Mouse (Mus musculus): ENCODE measurements around the gene Shank3.
A peak's percentile ranks its signal among the peaks of the same experiment; 100 is the strongest.

Gene Shank3

DNA sequence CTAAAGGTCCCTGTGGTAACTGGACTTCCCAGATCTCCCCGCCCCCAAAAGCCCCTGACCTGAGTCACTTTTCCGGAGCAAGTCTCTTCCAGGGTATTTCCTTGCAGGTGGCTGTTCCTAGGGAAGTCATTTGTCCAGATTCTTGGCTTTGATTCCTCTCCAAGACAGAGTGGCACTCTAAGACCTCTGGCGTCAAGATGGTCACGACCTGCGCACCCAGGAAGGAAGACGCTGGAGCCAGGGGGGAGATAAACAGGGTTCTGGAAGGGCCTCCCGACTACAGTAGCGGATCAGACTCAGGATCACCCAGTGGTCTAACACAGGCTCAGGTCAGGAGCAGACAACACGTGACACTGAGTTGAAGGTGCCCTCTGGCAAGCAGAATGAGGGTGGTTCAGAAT lies 22.3 kb upstream of the Shank3 start, which contains the start of gene Arsa:
Gene Arsa, minus strand, starts transcription at position 335 of the 401 bp plus-strand sequence.
- no peak for DNase-seq (ENCODE audit: low spot score)

DNA sequence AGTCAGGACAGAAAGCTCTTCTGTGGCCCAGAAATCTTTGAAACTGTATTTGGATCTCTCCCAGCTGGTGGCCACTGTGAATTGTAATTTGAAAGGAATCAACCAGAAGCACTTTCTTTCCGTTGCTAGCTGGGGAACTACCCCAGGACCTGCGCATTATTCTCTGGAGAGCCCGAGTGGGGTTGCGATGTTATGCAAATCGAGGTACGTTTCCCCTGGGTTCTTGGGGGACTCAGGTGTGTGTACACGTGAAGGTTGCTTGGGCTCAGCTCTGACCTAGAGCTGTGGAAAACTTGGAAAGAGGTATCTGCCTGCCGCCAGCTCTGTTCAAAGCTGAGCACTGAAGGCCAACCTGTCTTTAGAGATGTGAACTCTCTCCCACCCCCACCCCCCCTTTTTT lies 21.6 kb upstream of the Shank3 start:
- no peak for DNase-seq (ENCODE audit: low spot score)

DNA sequence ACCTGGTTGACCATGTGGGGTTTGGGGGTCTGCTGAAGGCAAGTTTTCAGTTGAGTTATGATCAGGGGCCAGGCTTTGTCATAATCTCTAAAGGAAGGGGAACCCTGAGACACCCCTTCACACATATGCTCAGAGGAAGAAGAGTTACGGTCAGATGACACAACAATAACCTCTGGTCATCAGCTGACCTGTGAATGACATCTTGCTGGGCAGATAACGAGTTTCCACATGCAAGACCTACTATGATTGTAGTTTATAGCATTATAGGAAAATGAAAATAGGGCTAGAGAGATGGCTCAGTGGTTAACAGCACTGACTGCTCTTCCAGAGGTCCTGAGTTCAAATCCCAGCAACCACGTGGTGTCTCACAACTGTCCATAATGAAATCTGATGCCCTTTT lies 20.8 kb upstream of the Shank3 start:
- no peak for DNase-seq (ENCODE audit: low spot score)

DNA sequence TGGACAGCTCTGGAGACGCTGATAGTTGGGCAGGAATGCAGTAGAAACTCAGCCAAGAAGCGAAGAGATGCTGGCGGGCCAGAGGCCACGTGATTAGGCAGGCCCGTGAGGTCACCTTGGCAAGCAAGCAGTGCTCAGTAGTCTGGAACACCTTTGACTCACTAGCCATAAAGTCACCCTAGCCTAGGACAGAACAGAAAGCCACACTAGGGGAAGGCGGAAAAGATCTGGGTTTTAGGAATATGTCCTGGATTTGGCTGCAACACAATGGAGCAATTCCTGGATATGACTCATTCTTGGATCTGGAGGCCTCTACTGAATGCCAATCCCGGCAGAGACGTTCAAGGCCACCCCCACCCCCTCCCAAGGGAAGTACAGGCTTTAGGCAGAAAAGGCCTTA lies 18.8 kb upstream of the Shank3 start:
- DNase-seq (ENCODE audit: low spot score): no peak

DNA sequence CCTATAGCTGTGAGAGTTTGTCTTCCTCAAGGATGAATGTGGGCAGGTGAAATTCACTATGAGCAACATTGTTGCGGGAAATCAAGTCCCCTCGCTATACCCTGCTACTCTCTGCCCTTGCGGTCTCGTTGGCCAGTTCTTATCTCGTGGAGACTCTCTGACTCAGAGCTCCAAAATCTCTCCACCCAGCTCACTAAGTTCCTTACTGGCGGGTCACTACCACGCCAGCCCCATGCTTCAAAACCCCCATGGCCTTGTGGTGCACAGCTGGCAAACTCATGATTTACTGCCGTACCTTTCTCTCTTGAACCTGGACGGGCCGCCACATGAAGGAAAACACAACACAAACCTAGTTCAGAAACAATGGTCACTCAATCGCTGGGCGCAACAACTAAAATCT lies 11.2 kb upstream of the Shank3 start:
- no peak for DNase-seq (ENCODE audit: low spot score)

DNA sequence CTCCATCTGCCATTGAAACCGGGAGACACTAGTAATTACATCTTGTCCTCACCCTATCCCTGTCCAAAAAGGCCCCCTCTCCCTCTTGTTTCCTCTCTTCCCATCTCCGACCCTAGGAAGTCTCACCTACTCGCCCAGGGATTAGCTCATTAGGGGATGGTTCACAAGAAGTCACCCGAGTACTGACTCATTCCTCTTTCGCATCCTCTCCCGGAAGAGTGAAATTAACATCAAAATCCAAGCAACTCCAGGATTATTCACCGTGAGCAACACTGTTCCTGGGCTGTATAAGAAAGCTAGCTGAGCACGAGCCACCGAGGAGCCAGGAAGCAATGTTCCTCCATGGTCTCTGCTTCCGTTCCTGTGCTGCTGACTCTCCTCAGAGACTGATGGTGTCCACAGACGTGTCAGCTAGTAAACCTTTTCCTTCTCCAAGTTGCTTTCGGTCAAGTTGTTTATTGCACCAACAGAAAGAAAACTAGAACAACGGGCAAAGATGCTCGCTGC lies 10.8 kb upstream of the Shank3 start:
- no peak for DNase-seq (ENCODE audit: low spot score)

DNA sequence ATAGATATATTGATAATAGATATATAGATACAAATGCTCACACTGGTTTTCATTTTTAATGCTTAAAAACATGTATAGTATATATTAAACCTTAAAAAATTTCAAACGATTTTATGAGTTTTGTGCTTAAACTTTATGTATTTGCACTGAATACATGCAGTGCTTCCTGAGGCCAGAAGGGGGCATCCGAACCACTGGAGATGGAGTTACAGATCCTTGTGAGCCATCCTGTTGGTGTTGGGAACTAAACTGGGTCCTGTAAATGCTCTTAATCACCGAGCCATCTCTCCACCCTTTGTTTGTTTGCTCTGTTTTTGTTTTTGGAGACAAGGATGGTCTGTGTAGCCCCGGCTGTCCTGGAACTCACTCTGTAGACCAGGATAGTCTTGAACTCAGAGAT lies 4.5 kb upstream of the Shank3 start:
- no peak for DNase-seq (ENCODE audit: low spot score)

DNA sequence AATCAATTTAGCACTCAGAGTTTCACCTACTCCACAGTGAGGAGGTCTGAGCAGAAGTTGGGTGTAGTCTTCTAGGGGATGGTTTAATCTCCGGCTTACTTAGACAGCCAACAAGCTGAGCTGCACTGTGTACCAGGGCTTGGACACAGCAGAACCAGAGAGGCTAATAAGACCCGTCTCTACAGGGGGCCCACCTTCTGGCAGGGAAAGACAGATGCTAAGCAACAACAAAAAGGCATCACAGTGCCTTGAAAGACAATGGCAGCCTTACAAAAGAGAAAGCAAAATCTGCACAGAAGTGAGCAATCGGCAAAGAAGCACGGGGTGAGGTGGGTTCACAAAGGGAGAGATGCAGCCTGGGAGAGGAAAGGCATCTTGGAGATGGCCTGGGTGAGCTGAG lies 3.3 kb upstream of the Shank3 start:
- DNase-seq (ENCODE audit: low spot score): no peak

DNA sequence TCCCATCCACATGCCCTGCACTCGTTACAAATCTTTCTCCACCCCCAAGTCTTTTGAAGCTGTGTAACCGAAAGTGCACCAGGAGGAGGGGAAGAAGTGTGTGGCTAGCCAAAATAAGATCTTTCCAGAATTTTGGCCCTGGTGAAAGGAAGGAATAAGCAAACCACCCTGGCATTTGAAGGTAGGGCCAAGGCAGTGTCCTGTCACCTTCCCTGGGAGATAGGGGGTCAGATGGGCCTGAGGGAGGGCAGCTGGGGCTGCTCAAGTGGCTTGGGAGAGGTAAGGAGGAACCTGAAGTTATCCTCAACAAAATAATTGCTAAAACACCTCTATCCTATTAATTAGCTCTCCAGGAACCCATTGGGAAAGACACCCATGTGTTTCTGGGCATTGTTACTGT lies 2.6 kb upstream of the Shank3 start:
- DNase-seq (ENCODE audit: low spot score): no peak

DNA sequence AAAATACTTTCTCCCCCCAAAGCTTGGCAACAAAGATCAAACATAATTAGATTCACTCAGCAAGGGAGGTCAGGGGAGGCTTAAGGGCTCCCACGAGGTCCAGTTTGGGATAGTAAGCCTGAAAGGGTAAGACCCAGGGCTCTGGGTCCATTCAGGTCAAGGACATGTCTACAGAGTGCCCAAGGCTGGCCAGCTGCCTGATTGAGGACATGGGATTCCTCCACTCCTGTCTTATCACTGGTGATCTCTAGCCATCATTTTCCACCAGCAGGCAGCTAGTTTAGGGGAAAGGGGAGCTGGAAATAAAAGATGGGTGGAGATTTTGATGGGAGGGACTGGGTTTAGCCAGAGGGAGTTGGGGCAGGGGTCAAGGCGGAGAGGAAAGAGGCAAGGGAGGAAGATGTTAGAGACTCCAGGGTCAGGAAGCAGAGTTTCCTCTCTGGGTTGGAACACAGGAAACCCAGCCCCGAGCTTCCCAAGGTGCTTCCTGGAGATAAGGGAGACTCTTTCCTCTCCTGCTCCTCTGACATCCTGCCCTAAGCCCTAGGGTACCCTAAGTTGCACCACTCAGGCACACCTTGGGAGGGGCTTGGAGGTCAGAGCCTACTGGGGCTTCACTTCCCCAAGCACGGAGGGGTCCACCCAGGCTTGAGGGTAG lies 1.9 kb upstream of the Shank3 start:
- no peak for DNase-seq (ENCODE audit: low spot score)

DNA sequence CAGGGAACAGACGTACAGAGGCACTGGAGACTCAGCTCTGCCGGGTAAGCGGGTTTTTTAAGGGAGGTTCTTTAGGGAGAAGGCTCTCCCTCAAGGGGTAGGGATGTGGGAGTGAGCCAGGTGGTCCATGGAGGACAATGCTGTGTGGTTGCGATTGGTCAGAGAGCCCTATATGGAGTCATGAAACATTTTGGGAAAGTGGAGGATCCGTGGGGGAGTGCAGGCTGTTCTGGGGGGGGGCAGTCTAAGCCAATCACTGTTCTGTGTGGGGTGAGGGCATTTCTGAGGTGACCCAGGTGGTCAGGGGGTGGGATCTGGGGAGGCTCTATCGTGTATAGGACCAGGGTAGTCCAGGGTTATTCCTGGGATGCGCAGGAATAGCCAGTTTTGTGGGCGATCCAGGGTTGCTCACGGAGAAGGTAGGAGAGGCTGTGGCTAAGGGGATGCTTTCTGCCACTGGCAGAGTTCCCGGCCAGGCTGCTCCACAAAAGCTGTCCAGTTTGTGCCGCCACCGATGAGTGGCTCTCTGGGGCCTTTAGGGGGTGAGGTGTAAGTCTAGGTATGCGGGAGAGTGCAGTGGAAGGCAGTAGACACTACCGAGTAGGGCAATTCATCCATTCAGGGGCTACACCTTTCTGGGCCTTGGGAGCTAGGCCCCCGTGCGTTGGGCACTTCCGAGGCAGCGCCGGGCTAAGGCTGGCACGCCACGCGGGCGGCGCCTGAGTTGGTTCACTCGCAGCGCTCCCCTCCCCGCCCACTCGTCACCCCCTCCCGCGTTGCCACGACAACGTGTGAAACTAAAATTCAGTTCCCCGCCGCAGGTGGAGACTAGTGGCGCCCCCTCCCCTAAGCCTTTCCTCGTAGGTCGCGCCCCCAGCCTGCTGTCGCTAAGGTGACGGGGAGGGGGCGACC lies 1.1 kb upstream of the Shank3 start:
- DNase-seq (ENCODE audit: low spot score): no peak

DNA sequence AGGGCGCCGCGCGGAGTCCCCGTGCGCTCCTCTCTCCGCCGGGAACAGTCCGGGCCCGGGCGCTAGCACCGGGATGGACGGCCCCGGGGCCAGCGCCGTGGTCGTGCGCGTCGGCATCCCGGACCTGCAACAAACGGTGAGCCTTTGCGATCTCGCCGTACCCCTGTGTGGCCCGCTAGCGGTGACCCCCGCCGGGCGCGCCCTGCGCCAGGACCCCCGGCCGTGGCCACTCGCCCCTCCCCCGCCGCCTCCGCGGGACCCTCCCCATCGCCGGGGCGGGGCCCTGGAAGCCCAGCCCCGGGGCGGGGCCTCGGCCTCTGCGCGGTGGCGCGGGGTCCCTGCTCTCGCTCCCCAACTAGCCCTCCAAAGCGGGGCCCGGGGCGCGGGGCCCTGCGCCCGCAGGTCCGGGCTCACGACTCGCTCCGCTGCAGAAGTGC lies 379 bp downstream of the Shank3 start:
- peak; percentile 73 for DNase-seq (ENCODE audit: low spot score)

DNA sequence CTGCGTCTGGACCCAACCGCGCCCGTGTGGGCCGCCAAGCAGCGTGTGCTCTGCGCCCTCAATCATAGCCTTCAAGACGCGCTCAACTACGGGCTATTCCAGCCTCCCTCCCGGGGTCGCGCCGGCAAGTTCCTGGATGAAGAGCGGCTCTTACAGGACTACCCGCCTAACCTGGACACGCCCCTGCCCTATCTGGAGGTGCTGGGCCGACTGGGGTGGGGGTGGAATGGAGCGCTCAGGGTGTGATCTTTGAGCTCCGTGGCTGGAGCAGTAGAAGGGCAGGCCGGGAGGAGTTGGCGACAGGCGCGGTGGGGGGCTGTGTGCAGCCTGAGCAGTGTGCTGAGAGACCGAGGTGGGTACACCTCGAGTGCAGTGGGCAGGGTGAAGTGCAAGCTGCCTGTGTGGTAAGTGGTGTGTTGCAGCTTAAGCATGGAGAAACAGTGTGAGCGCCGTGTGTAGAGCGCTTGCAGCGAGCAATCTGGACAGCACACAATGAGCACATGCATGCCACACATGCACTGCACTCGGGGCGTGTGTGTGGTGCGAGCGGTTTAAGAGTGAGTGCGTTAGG lies 883 bp downstream of the Shank3 start:
- DNase-seq (ENCODE audit: low spot score): no peak

DNA sequence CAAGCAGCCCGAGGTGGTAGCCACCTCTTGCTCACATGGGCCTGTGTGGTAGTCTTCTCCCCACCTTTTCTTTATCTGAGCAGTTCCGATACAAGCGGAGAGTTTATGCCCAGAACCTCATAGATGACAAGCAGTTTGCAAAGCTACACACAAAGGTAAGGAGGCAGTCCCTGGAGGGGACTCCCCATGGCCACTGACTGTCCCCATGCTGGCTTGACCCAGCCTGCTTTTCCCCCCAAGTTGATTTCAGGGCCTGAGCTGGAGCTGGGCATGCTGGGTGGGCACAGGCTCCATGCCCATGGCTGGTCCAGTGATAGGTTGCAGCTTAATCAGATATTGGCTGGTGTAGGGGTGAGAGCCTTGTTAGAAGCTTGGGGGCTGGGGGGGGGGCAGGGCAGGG lies 1.9 kb downstream of the Shank3 start:
- no peak for DNase-seq (ENCODE audit: low spot score)

DNA sequence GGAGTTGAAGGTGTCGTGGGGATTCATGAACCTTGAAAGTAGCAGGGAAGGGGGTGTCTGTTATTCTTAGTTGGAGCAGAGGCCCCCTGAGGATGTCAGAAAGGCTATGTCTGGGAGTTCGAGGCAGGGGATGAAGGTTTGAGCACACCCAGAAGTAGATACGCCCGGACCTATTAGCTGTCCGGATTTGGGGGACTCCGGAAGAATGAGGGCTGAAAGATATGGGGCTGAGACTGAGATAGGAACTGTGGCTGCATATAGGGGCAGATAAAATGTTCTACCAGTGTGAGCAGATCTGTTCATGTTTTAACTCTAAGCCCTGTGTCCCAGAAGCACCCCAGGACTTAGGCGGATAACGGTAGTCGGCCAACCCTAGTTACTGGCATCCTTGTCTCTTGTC lies 5.4 kb downstream of the Shank3 start:
- no peak for DNase-seq (ENCODE audit: low spot score)

DNA sequence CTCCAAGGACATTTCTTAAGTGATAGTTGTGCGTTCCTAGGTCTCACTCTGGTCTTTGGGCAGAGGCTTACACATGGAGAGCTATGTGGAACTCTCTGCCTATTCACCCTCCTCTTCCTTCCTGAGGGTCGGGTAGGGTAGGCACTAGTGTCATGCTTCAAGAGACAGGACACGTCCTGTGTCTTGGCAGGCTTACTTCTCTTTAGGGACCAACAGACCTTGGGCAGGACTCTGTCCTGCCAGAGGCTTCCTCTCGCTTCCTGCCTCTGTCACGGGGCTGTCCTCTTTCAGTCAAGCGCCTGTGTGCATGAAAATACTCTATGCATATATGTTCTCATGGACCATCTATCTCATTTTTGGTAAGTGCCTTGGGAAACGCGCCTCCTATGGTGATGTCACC lies 8.3 kb downstream of the Shank3 start:
- no peak for DNase-seq (ENCODE audit: low spot score)

DNA sequence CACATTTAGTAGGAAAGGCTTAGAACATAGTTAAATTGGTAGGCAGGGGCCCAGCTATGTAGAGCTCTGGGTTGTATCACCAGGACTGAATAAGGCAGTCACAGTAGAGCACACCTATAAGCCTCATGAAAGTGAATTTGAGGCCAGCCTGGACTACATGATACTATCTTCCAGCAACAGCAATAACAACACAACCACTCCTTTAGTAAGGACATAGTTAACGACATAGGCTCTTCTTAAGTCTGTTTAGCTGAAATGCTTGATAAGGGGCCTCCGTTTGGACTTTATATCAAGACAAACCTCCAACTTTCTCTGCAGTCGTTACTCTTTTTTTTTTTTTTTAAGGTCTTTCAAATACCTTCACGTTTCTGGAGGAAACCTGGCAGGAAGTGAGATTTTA lies 13.3 kb downstream of the Shank3 start:
- no peak for DNase-seq (ENCODE audit: low spot score)

DNA sequence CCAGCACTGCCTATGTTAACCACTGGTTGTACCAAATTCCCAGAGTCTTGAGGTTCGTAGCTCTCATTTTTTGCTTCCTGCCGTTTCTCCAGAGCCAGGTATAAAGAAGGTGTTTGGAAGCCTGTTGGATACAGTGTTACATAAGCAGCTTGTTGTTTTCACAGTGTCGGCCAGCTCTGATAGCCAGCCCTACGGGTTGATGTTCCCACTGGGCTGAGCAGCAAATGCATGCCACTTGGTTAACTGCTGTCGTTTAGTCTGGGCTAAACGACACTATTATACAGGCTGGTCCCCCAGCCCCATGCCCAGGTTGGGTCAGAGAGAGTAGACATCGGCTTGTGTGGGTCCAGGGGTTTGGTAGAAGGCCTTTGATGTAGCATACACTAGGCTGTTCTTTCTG lies 22.5 kb downstream of the Shank3 start:
- DNase-seq (ENCODE audit: low spot score): no peak

DNA sequence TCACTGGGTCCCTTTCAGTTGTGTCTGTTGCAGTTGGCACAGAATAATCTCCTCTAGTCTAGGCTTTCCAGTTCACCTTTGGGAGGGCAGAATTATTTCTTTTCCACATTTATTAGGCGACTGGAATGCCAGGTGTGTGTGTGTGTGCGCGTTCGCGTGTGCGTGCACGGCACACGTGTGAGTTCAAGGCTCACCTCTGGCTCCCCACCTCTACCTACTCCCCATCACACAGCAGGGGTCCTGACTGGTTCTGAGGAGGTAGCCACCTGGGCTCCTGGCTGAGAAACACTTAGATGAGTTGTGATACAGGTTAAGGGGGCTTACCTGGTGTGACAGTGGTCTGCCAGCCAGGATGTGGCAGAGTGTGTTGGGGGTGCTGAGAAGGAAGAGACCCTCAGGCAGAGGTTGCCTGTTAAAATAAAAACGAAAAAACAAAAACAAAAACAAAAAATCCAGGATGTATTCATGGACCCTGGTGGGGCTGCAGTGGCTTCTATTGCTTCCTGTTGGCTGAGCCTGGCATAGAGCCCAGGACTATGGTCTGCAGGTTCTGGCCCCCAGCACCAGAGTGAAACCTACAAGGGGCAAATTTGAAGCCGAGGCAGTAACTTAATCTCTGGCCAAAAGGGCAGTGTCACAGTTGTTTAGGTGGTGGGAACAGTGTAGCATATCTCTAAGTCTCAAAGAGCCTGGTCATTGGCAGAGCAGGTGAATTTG lies 23.3 kb downstream of the Shank3 start:
- no peak for DNase-seq (ENCODE audit: low spot score)

DNA sequence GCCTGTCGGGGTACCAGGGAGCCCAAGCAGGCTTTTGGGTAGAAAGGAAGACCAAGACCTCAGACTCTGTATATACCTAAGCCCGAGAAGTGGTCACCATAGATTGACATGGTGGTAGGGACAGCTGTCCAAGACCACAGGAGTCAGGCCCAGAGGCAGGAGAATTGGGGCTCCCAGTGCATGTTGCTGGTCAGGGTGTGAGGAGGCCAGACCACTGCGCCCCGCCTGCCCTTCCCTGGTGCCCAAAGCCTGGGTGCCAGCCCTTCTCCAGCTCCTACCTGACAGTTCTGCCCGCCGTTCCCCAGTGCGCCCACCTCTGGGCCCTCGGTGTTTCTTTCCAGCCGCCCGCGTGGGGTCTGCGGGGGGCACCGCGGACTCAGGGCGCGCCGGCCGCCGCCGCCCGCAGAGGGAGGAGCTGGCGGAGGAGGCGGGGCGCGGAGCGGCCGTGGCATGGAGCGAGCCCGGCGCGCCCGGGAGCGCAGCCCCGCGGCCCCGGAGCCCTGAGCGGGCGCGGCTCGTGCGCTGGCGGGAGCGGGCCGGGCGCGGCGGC lies 23.9 kb downstream of the Shank3 start:
- no peak for DNase-seq (ENCODE audit: low spot score)

DNA sequence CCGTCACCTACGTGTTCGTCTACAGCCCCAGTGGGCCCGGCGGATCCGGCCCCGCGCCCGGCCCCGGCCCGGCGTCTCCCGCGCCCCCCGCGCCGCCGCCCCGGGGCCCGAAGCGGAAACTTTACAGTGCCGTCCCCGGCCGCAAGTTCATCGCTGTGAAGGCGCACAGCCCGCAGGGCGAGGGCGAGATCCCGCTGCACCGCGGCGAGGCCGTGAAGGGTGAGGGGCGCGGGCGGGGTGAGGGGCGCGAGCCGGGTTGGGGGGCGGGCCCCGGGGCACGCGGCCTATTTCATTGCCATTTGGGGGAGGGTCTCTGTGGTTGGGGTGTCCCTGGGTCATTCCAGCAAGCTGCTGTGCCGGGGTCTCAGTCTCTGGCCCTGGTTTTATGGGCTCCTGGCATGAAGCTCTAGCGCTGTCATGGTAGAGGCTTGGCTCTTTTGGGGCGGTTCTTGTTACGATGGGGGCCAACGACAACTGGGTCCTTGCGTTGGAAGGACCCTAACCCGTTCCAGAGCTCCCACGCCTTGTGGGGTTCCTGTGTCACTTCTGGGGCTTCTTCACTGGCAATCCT lies 24.7 kb downstream of the Shank3 start:
- no peak for DNase-seq (ENCODE audit: low spot score)
